Mouse (Mus musculus): Measurements from ENCODE around the gene Mrpl35. TPM values are rescaled to one million over a fixed set of nuclear protein-coding genes. Genes with fewer than 3 reads are reported as not detected.

The Mrpl35 gene
- polyA plus RNA-seq (2015; fragmentation: Nextera tagmentation; extraction: Ambion mirVana): 58.5 and 58.6 TPM in 2 replicates

DNA sequence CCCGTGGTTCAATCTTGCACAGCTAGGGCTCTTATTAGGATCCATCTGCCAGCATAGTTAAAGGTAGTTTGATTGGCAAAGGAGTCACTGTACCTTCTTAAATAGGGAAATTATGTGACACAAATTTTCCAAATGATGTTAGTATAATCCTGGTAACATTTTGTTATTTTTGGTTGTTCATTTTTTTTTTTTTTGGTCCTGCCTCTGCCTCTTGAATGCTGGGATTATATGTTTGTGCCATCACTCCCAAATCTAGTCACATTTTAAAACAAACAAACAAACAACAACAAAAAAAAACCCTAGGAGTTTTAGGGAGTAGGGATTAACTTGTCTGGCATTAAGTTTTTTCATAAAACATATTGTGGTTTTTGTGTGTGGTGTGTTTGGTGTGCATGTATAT lies at the start of gene Mrpl35:
Gene Mrpl35, minus strand, starts transcription at position 101 of the 400 bp plus-strand sequence.

GRCm38 (mm10) chr6:71830690-71831580 lies 4.2 kb upstream of the Mrpl35 start, which contains the start of gene Immt:
Gene Immt (plus strand): TSS chr6:71831331.

Other genes with a start within 250 kb of the Mrpl35 start
- 16.8 and 17.2 TPM in 2 replicates for gene Kdm3a, start 194.0 kb downstream of the Mrpl35 start, polyA plus RNA-seq (2015; fragmentation: Nextera tagmentation; extraction: Ambion mirVana)
- gene Reep1, start 119.4 kb downstream of the Mrpl35 start, polyA plus RNA-seq (2015; fragmentation: Nextera tagmentation; extraction: Ambion mirVana): 10.8 and 14.5 TPM in 2 replicates
- 106 and 116 TPM in 2 replicates for gene Immt, start 4.4 kb upstream of the Mrpl35 start, polyA plus RNA-seq (2015; fragmentation: Nextera tagmentation; extraction: Ambion mirVana)
- gene Ptcd3, start 81.8 kb upstream of the Mrpl35 start, polyA plus RNA-seq (2015; fragmentation: Nextera tagmentation; extraction: Ambion mirVana): 32.2 and 34.5 TPM in 2 replicates
- 14.4 and 14.5 TPM in 2 replicates for gene Polr1a, start 82.1 kb upstream of the Mrpl35 start, polyA plus RNA-seq (2015; fragmentation: Nextera tagmentation; extraction: Ambion mirVana)

All from urinary bladder, postnatal 0 days (tissue).